Mouse (Mus musculus) liver, embryonic 12.5 days (tissue): ENCODE measurements around the gene Nrxn1. TPM values are rescaled to one million over a fixed set of nuclear protein-coding genes. Genes with fewer than 3 reads are reported as not detected.

Experiments
- ATAC-seq: fragments of 200-750 bp; cut with Nextera tagmentation; 2 replicates; pipeline ENCODE4 v1.8.0; 2017; ENCODE audit warnings: moderate number of reproducible peaks, mild to moderate bottlenecking, moderate library complexity
- H3K27ac ChIP-seq: fragments of 300-500 bp; sonication (generic); 2 replicates; pipeline ENCODE4 v1.5.1; 2016; ENCODE audit warnings: mild to moderate bottlenecking
- H3K27me3 ChIP-seq: fragments of 300-500 bp; sonication (generic); replicated peaks from 2 replicates; pipeline ENCODE4 v1.6.1; 2016; ENCODE audit warnings: mild to moderate bottlenecking, moderate library complexity
- H3K36me3 ChIP-seq: fragments of 300-500 bp; sonication (generic); 2 replicates; pipeline ENCODE4 v1.6.1; 2016; ENCODE audit warnings: mild to moderate bottlenecking, moderate library complexity
- H3K4me1 ChIP-seq: fragments of 300-500 bp; sonication (generic); 2 replicates; pipeline ENCODE4 v1.6.1; 2016
- H3K4me2 ChIP-seq: fragments of 300-500 bp; sonication (generic); 2 replicates; pipeline ENCODE4 v1.6.1; 2016; ENCODE audit warnings: mild to moderate bottlenecking, moderate library complexity
- H3K4me3 ChIP-seq: fragments of 300-500 bp; sonication (generic); 2 replicates; pipeline ENCODE4 v1.5.1; 2016; ENCODE audit warnings: mild to moderate bottlenecking, moderate library complexity
- H3K9ac ChIP-seq: fragments of 300-500 bp; sonication (generic); 2 replicates; pipeline ENCODE4 v1.6.1; 2016; ENCODE audit warnings: mild to moderate bottlenecking, moderate library complexity
- H3K9me3 ChIP-seq: fragments of 300-500 bp; sonication (generic); replicated peaks from 2 replicates; pipeline ENCODE4 v1.6.1; 2016; ENCODE audit warnings: mild to moderate bottlenecking, moderate library complexity
- WGBS: fragments of 180-500 bp; shearing (Covaris S2); methylation state at CpG from one replicate; pipeline ENCODE4 v1.1.7; 2016; ENCODE audit not compliant: insufficient replicate concordance; 5-methylcytosine and 5-hydroxymethylcytosine counted together
- polyA plus RNA-seq: library from polyadenylated mRNA; unstranded; fragments of >200 nt; fragmentation: Nextera tagmentation; extraction: Ambion mirVana; gene quantifications from 2 replicates; pipeline ENCODE4 v1.2.1, GENCODE M21; 2016

Gene Nrxn1
- polyA plus RNA-seq, 1 experiment from 2014 or later, result 0.39 TPM

- Histone ChIP-seq H3K4me1 (no peaks in the 10 kb centered on the region), H3K4me3 (no peak overlapping the region), H3K27ac (no peak overlapping the region), H3K9ac (no peak overlapping the region), H3K9me3 (no peaks in the 10 kb centered on the region), H3K27me3 (no peaks in the 10 kb centered on the region), H3K4me2 (no peak overlapping the region), H3K36me3 (no peaks in the 10 kb centered on the region)
- no peak for ATAC-seq
Measured at GRCm38 (mm10) chr17:90479531-90480250, 613.2 kb downstream of the Nrxn1 start.

GRCm38 (mm10) chr17:90456748-90457147, 636.1 kb downstream of the Nrxn1 start:
- WGBS, result 26% methylated on average over 5 of the region's 5 CpGs

DNA sequence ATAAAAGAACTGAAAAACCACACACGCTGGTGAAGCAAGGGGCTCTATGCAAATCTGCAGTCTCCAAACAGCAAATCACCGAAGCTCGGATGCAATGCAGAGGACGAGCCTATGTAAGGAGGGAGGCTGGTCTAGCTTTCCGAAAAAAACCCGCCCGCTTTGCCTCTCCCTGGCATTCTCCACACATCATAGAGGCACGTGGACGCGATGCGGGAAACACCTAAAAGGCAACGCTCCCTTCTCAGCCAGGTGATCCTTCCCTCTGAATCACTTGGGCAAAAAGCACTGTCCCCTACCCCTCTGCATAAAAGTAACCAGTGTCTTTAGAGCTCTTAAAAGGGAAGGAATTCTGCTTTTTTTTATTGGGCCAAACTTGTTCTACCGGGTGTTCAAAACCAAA, 637.0 kb downstream of the Nrxn1 start:
- H3K4me2 ChIP-seq, result peak overlapping the region; percentile 54
- WGBS, result 2% methylated on average over 13 of the region's 13 CpGs
- peak overlapping the region; percentile 32 for H3K4me3 ChIP-seq
- no peaks in the 10 kb centered on the region for H3K4me1 ChIP-seq
- no peaks in the 10 kb centered on the region for H3K9me3 ChIP-seq
- H3K27me3 ChIP-seq, result peaks cover 50% of the 10 kb centered on the region
- no peak for ATAC-seq
- no peak overlapping the region for H3K9ac ChIP-seq
- no peaks in the 10 kb centered on the region for H3K36me3 ChIP-seq
- H3K27ac ChIP-seq, result no peak overlapping the region

More at GRCm38 (mm10) chr17:90456748-90457147, 636.1 kb downstream of the Nrxn1 start:
- ATAC-seq, result no peak
- Histone ChIP-seq H3K9ac (no peak overlapping the region), H3K36me3 (no peaks in the 10 kb centered on the region), H3K4me2 (no peak overlapping the region), H3K27ac (no peak overlapping the region), H3K4me3 (no peak overlapping the region), H3K27me3 (peaks cover 50% of the 10 kb centered on the region), H3K9me3 (no peaks in the 10 kb centered on the region), H3K4me1 (no peaks in the 10 kb centered on the region)

DNA sequence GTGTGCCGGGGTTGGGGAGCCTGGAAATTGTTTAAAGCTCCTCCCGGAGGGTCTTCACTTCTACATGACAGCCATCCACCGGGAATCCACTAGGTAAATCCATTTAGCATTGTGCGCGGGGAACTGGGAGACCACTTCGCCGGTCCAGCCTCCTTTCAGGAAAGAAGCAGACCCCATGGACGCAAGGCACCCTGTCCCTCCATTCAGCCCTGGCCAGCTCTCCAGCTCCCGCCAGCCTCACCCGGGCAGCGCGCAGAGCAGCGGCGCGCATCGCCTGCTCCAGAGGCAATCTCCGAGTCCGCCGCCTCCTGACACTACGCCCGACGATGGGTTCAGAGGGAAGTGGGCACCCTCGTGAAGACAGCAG, 637.5 kb downstream of the Nrxn1 start:
- Histone ChIP-seq H3K4me3 (peak overlapping the region; percentile 32), H3K9me3 (no peaks in the 10 kb centered on the region), H3K4me2 (peak overlapping the region; percentile 54), H3K27ac (no peak overlapping the region), H3K9ac (no peak overlapping the region), H3K4me1 (no peaks in the 10 kb centered on the region), H3K36me3 (no peaks in the 10 kb centered on the region), H3K27me3 (peaks cover 50% of the 10 kb centered on the region)
- ATAC-seq, result no peak
- under 1% methylated on average over 23 of the region's 23 CpGs for WGBS

GRCm38 (mm10) chr17:90454738-90455408, 638.0 kb downstream of the Nrxn1 start:
- Histone ChIP-seq H3K4me3 (peak overlapping the region; percentile 32), H3K4me1 (no peaks in the 10 kb centered on the region), H3K9me3 (no peaks in the 10 kb centered on the region), H3K36me3 (no peaks in the 10 kb centered on the region), H3K9ac (no peak overlapping the region), H3K27me3 (peaks cover 50% of the 10 kb centered on the region), H3K4me2 (peak overlapping the region; percentile 54), H3K27ac (no peak overlapping the region)
- 2% methylated on average over 40 of the region's 41 CpGs for WGBS
- ATAC-seq, result no peak

DNA sequence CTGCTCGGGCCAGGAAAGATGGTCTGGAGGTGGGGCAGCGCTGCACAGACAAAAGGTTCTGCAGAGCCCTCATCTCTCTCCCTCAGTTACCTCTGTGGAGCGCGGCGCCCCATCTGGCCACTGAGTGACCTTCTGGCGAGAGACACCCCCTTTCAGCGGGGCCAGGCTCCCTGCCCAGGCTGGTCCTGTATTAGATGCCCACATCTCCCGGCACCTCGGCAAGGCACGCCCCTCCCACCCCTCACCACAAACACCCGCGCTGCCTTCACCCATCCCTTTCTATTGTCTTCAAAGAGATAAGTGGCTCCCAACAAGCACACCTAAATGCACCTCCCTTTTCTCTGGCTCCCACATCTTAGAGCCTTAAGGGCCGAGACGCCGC, 638.5 kb downstream of the Nrxn1 start:
- Histone ChIP-seq H3K4me3 (no peak overlapping the region), H3K9me3 (no peaks in the 10 kb centered on the region), H3K27ac (no peak overlapping the region), H3K27me3 (peaks cover 50% of the 10 kb centered on the region), H3K4me2 (peak overlapping the region; percentile 54; the same call in 1 of the 2 replicates), H3K4me1 (no peaks in the 10 kb centered on the region), H3K36me3 (no peaks in the 10 kb centered on the region), H3K9ac (no peak overlapping the region)
- no peak for ATAC-seq
- 3% methylated on average over 15 of the region's 15 CpGs for WGBS

DNA sequence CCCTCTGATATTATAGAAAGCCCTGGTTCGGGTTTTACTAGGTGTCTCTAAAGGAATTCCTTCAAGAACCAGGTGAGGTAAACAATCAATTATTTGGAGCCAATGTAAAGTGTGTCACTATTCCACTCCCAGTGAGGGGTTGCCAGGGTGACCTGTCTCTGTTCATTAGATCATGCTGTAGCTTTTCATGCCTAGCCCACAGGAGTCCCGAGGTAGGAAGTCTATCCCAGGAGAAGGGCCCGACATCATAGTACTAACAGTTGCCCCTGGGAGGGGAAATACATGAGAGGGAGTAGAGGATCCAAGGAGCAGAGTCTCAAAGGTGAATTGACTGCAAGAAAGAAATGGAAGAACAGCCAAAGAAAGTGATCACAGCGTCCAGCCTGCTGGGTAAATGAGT, 639.6 kb downstream of the Nrxn1 start:
- Histone ChIP-seq H3K27me3 (peaks cover 50% of the 10 kb centered on the region), H3K4me3 (no peak overlapping the region), H3K9me3 (no peaks in the 10 kb centered on the region), H3K4me2 (no peak overlapping the region), H3K9ac (no peak overlapping the region), H3K27ac (no peak overlapping the region), H3K36me3 (no peaks in the 10 kb centered on the region), H3K4me1 (no peaks in the 10 kb centered on the region)
- 30% methylated on average over 4 of the region's 4 CpGs for WGBS
- no peak for ATAC-seq

DNA sequence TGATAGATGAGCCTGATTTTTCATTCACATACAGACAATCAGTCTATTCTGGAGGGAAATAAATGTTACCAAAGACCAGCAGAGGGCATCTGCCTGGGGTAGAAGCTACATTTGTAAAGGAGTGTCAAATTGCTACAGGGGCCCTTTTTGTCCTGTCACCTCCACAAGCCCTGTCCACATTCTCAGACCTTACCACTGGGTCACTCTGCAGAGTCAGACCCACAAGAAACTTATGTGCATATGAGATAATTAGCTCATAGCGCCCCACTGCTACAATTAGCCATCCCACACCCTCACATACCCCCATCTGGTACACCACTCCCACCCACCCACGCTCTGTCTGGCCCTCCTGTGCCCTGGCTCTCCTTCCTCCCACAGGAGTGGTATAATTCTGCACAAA, 640.1 kb downstream of the Nrxn1 start:
- no peak overlapping the region for H3K9ac ChIP-seq
- H3K9me3 ChIP-seq, result no peaks in the 10 kb centered on the region
- 46% methylated on average over 2 of the region's 2 CpGs for WGBS
- no peak overlapping the region for H3K4me3 ChIP-seq
- no peak overlapping the region for H3K4me2 ChIP-seq
- H3K36me3 ChIP-seq, result no peaks in the 10 kb centered on the region
- H3K27ac ChIP-seq, result no peak overlapping the region
- peaks cover 50% of the 10 kb centered on the region for H3K27me3 ChIP-seq
- H3K4me1 ChIP-seq, result no peaks in the 10 kb centered on the region
- ATAC-seq, result no peak

- Histone ChIP-seq H3K9ac (no peak overlapping the region), H3K9me3 (no peaks in the 10 kb centered on the region), H3K4me1 (no peaks in the 10 kb centered on the region), H3K27ac (no peak overlapping the region), H3K27me3 (peaks cover 42% of the 10 kb centered on the region), H3K4me2 (no peak overlapping the region), H3K4me3 (no peak overlapping the region), H3K36me3 (no peaks in the 10 kb centered on the region)
- ATAC-seq, result no peak
- WGBS, result 67% methylated on average over 2 of the region's 2 CpGs
Measured at GRCm38 (mm10) chr17:90451384-90451783, 641.5 kb downstream of the Nrxn1 start.

GRCm38 (mm10) chr17:90443067-90443466, 649.8 kb downstream of the Nrxn1 start:
- Histone ChIP-seq H3K4me2 (no peak overlapping the region), H3K4me3 (no peak overlapping the region), H3K9ac (no peak overlapping the region), H3K27ac (no peak overlapping the region), H3K4me1 (no peaks in the 10 kb centered on the region), H3K27me3 (no peaks in the 10 kb centered on the region), H3K9me3 (no peaks in the 10 kb centered on the region), H3K36me3 (no peaks in the 10 kb centered on the region)
- ATAC-seq, result no peak

GRCm38 (mm10) chr17:90435836-90436235, 657.0 kb downstream of the Nrxn1 start:
- no peak overlapping the region for H3K4me2 ChIP-seq
- ATAC-seq, result no peak
- no peak overlapping the region for H3K4me3 ChIP-seq
- H3K27me3 ChIP-seq, result no peaks in the 10 kb centered on the region
- no peaks in the 10 kb centered on the region for H3K9me3 ChIP-seq
- H3K27ac ChIP-seq, result no peak overlapping the region
- H3K9ac ChIP-seq, result no peak overlapping the region
- no peaks in the 10 kb centered on the region for H3K4me1 ChIP-seq
- no peaks in the 10 kb centered on the region for H3K36me3 ChIP-seq

DNA sequence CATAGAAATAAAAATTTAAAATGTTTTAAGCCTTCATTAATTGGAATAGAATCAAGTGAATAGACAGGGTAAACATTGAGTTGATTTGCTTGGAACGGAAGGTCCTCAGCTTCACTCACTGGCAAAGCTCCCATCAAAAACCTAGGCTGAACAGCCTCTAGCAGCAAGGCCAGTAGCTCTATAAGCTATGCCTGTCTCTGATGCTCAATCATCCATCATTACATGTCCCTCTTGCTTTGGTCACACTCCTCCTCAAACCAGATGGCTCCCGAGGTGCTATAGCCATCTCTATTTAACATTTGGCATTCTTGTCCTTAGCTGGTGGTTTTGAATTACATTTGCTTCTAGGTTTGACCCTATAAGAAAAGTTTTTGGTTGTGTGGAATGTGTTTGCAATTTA, 657.5 kb downstream of the Nrxn1 start:
- no peaks in the 10 kb centered on the region for H3K36me3 ChIP-seq
- no peak overlapping the region for H3K4me3 ChIP-seq
- no peak overlapping the region for H3K9ac ChIP-seq
- no peaks in the 10 kb centered on the region for H3K27me3 ChIP-seq
- 66% methylated on average over 2 of the region's 2 CpGs for WGBS
- no peak overlapping the region for H3K27ac ChIP-seq
- H3K4me1 ChIP-seq, result no peaks in the 10 kb centered on the region
- ATAC-seq, result no peak
- no peak overlapping the region for H3K4me2 ChIP-seq
- H3K9me3 ChIP-seq, result no peaks in the 10 kb centered on the region

- Histone ChIP-seq H3K4me1 (no peaks in the 10 kb centered on the region), H3K27me3 (no peaks in the 10 kb centered on the region), H3K9ac (no peak overlapping the region), H3K36me3 (no peaks in the 10 kb centered on the region), H3K27ac (no peak overlapping the region), H3K4me3 (no peak overlapping the region), H3K9me3 (no peaks in the 10 kb centered on the region), H3K4me2 (no peak overlapping the region)
- ATAC-seq, result no peak
- 83% methylated on average over 1 of the region's 1 CpGs for WGBS
Measured at GRCm38 (mm10) chr17:90430211-90430610, 662.7 kb downstream of the Nrxn1 start.
